Mouse (Mus musculus) forebrain, embryonic 10.5 days (tissue): ENCODE measurements at regions not wholly inside any gene's neighbourhood (a gene's known extent, or its start where the extent isn't known, plus 50 kb on each side); places are given as distances from the start of the nearest gene placed in this dataset.

Source experiments
- DNase-seq: peaks from one replicate; pipeline ENCODE4 v3.0.0-alpha.2; 2017; ENCODE audit warnings: low spot score; ENCODE audit errors: extremely low spot score
- H3K27ac ChIP-seq: fragments of 300-500 bp; sonication (generic); 2 replicates; pipeline ENCODE4 v1.5.1; 2016; ENCODE audit warnings: mild to moderate bottlenecking
- H3K27me3 ChIP-seq: fragments of 300-500 bp; sonication (generic); 2 replicates; pipeline ENCODE4 v1.6.1; 2016; ENCODE audit warnings: mild to moderate bottlenecking; ENCODE audit not compliant: poor library complexity, severe bottlenecking
- H3K36me3 ChIP-seq: fragments of 300-500 bp; sonication (generic); replicated peaks from 2 replicates; pipeline ENCODE4 v1.6.1; 2016; ENCODE audit warnings: mild to moderate bottlenecking, moderate library complexity
- H3K4me1 ChIP-seq: fragments of 300-500 bp; sonication (generic); 2 replicates; pipeline ENCODE4 v1.6.1; 2016
- H3K4me3 ChIP-seq: fragments of 300-500 bp; sonication (generic); 2 replicates; pipeline ENCODE4 v1.5.1; 2016; ENCODE audit warnings: mild to moderate bottlenecking, moderate library complexity
- H3K9me3 ChIP-seq: fragments of 300-500 bp; sonication (generic); 2 replicates; pipeline ENCODE4 v1.6.1; 2016; ENCODE audit warnings: mild to moderate bottlenecking, moderate library complexity
- WGBS: fragments of 180-500 bp; shearing (Covaris S2); methylation state at CpG from one replicate; pipeline ENCODE4 v1.1.7; 2016; 5-methylcytosine and 5-hydroxymethylcytosine counted together

- no peak overlapping the region for H3K4me3 ChIP-seq
- H3K4me1 ChIP-seq, result no peaks in the 10 kb centered on the region
- 95% methylated on average over 1 of the region's 1 CpGs for WGBS
- no peak for DNase-seq
- H3K9me3 ChIP-seq, result no peaks in the 10 kb centered on the region
- H3K27ac ChIP-seq, result no peak overlapping the region
- no peaks in the 10 kb centered on the region for H3K36me3 ChIP-seq
- H3K27me3 ChIP-seq, result no peaks in the 10 kb centered on the region
Measured at GRCm38 (mm10) chr16:88412287-88412686, 94.5 kb downstream of the Cldn17 start.

- Histone ChIP-seq H3K4me3 (no peak overlapping the region), H3K9me3 (no peaks in the 10 kb centered on the region), H3K36me3 (no peaks in the 10 kb centered on the region), H3K27me3 (no peaks in the 10 kb centered on the region), H3K27ac (no peak overlapping the region), H3K4me1 (no peaks in the 10 kb centered on the region)
- no peak for DNase-seq
Measured at GRCm38 (mm10) chr16:88408144-88408543, 98.6 kb downstream of the Cldn17 start.

GRCm38 (mm10) chr16:88404331-88404730, 102.4 kb downstream of the Cldn17 start:
- no peak overlapping the region for H3K27ac ChIP-seq
- H3K9me3 ChIP-seq, result no peaks in the 10 kb centered on the region
- no peak overlapping the region for H3K4me3 ChIP-seq
- no peaks in the 10 kb centered on the region for H3K4me1 ChIP-seq
- no peaks in the 10 kb centered on the region for H3K36me3 ChIP-seq
- H3K27me3 ChIP-seq, result no peaks in the 10 kb centered on the region
- WGBS, result 87% methylated on average over 4 of the region's 4 CpGs
- DNase-seq, result no peak

GRCm38 (mm10) chr16:88399881-88400280, 106.9 kb downstream of the Cldn17 start:
- Histone ChIP-seq H3K27ac (no peak overlapping the region), H3K4me1 (no peaks in the 10 kb centered on the region), H3K27me3 (no peaks in the 10 kb centered on the region), H3K36me3 (no peaks in the 10 kb centered on the region), H3K4me3 (no peak overlapping the region), H3K9me3 (no peaks in the 10 kb centered on the region)
- WGBS, result 86% methylated on average over 3 of the region's 3 CpGs
- DNase-seq, result no peak

GRCm38 (mm10) chr16:88392764-88393163, 102.7 kb upstream of the Grik1 start:
- Histone ChIP-seq H3K4me1 (peaks cover under 1% of the 10 kb centered on the region), H3K27ac (no peak overlapping the region), H3K9me3 (no peaks in the 10 kb centered on the region), H3K27me3 (no peaks in the 10 kb centered on the region), H3K36me3 (no peaks in the 10 kb centered on the region), H3K4me3 (no peak overlapping the region)
- no peak for DNase-seq
- WGBS, result 56% methylated on average over 1 of the region's 1 CpGs

GRCm38 (mm10) chr16:88381605-88382279, 91.7 kb upstream of the Grik1 start:
- H3K4me1 ChIP-seq, result peaks cover 23% of the 10 kb centered on the region
- H3K4me3 ChIP-seq, result no peak overlapping the region
- H3K27me3 ChIP-seq, result no peaks in the 10 kb centered on the region
- no peaks in the 10 kb centered on the region for H3K36me3 ChIP-seq
- H3K27ac ChIP-seq, result peak overlapping the region; percentile 58
- 6% methylated on average over 2 of the region's 2 CpGs for WGBS
- no peak for DNase-seq
- H3K9me3 ChIP-seq, result no peaks in the 10 kb centered on the region

GRCm38 (mm10) chr16:88375622-88376021, 85.6 kb upstream of the Grik1 start:
- 82% methylated on average over 5 of the region's 5 CpGs for WGBS
- Histone ChIP-seq H3K27ac (no peak overlapping the region), H3K4me1 (peaks cover 18% of the 10 kb centered on the region), H3K9me3 (no peaks in the 10 kb centered on the region), H3K27me3 (no peaks in the 10 kb centered on the region), H3K4me3 (no peak overlapping the region), H3K36me3 (no peaks in the 10 kb centered on the region)
- no peak for DNase-seq

- Histone ChIP-seq H3K27me3 (no peaks in the 10 kb centered on the region), H3K9me3 (no peaks in the 10 kb centered on the region), H3K27ac (no peak overlapping the region), H3K4me1 (peaks cover 15% of the 10 kb centered on the region), H3K36me3 (no peaks in the 10 kb centered on the region), H3K4me3 (no peak overlapping the region)
- DNase-seq, result no peak
- WGBS, result 74% methylated on average over 2 of the region's 2 CpGs
Measured at GRCm38 (mm10) chr16:88374612-88375011, 84.5 kb upstream of the Grik1 start.

GRCm38 (mm10) chr16:88372034-88372433, 82.0 kb upstream of the Grik1 start:
- H3K4me3 ChIP-seq, result no peak overlapping the region
- no peaks in the 10 kb centered on the region for H3K36me3 ChIP-seq
- H3K4me1 ChIP-seq, result peaks cover 19% of the 10 kb centered on the region
- no peaks in the 10 kb centered on the region for H3K27me3 ChIP-seq
- 33% methylated on average over 7 of the region's 7 CpGs for WGBS
- DNase-seq, result peak; percentile 47
- H3K27ac ChIP-seq, result no peak overlapping the region
- no peaks in the 10 kb centered on the region for H3K9me3 ChIP-seq

GRCm38 (mm10) chr16:88368146-88368545, 78.1 kb upstream of the Grik1 start:
- Histone ChIP-seq H3K27ac (no peak overlapping the region), H3K27me3 (no peaks in the 10 kb centered on the region), H3K9me3 (no peaks in the 10 kb centered on the region), H3K4me1 (peaks cover 5% of the 10 kb centered on the region; the same call in 1 of the 2 replicates), H3K4me3 (no peak overlapping the region), H3K36me3 (no peaks in the 10 kb centered on the region)
- 67% methylated on average over 6 of the region's 6 CpGs for WGBS
- DNase-seq, result no peak

- DNase-seq, result no peak
- Histone ChIP-seq H3K27ac (no peak overlapping the region), H3K27me3 (no peaks in the 10 kb centered on the region), H3K9me3 (no peaks in the 10 kb centered on the region), H3K4me3 (no peak overlapping the region), H3K4me1 (peaks cover 5% of the 10 kb centered on the region; the same call in 1 of the 2 replicates), H3K36me3 (no peaks in the 10 kb centered on the region)
- WGBS, result 90% methylated on average over 1 of the region's 1 CpGs
Measured at GRCm38 (mm10) chr16:88367162-88367561, 77.1 kb upstream of the Grik1 start.

- DNase-seq, result no peak
- WGBS, result 31% methylated on average over 2 of the region's 2 CpGs
- Histone ChIP-seq H3K4me1 (peaks cover 11% of the 10 kb centered on the region; the same call in 1 of the 2 replicates), H3K27ac (no peak overlapping the region), H3K4me3 (no peak overlapping the region), H3K27me3 (no peaks in the 10 kb centered on the region), H3K9me3 (no peaks in the 10 kb centered on the region), H3K36me3 (no peaks in the 10 kb centered on the region)
Measured at GRCm38 (mm10) chr16:88360081-88360480, 70.0 kb upstream of the Grik1 start.
